Mouse (Mus musculus) liver, adult 2 months (tissue): Measurements from ENCODE around the gene Nol10. TPM values are rescaled to one million over a fixed set of nuclear protein-coding genes. Genes with fewer than 3 reads are reported as not detected.

Experiments
- DNase-seq: peaks from one replicate; pipeline ENCODE4 v3.0.0-alpha.2; 2011; ENCODE audit warnings: low read depth, low spot score; ENCODE audit errors: extremely low read depth
- H3K27ac ChIP-seq: fragments of 200-500 bp; replicated peaks from 2 replicates; pipeline ENCODE4 v1.5.1; 2012; ENCODE audit warnings: low read depth, mild to moderate bottlenecking, control low read depth, inconsistent platforms, low read length; ENCODE audit not compliant: insufficient read depth
- H3K27me3 ChIP-seq: fragments of 200-500 bp; 2 replicates; pipeline ENCODE4 v1.6.1; 2012; ENCODE audit warnings: mild to moderate bottlenecking, moderate library complexity, low read length, inconsistent platforms; ENCODE audit not compliant: control insufficient read depth, insufficient read depth
- H3K36me3 ChIP-seq: fragments of 200-500 bp; 2 replicates; pipeline ENCODE4 v1.6.1; 2012; ENCODE audit warnings: low read length, inconsistent platforms; ENCODE audit not compliant: control insufficient read depth, insufficient read depth
- H3K4me1 ChIP-seq: fragments of 200-500 bp; 2 replicates; pipeline ENCODE4 v1.6.1; 2011; ENCODE audit warnings: low read length; ENCODE audit not compliant: control insufficient read depth, insufficient read depth
- H3K4me3 ChIP-seq: fragments of 200-500 bp; 2 replicates; pipeline ENCODE4 v1.5.1; 2011; ENCODE audit warnings: low read depth, mild to moderate bottlenecking, control low read depth, low read length, moderate library complexity; ENCODE audit not compliant: insufficient read depth
- H3K79me2 ChIP-seq: fragments of 200-500 bp; 2 replicates; pipeline ENCODE4 v1.6.1; 2012; ENCODE audit warnings: inconsistent platforms, mild to moderate bottlenecking, low read length, moderate library complexity; ENCODE audit not compliant: control insufficient read depth, insufficient read depth
- H3K9ac ChIP-seq: fragments of 200-500 bp; 2 replicates; pipeline ENCODE4 v1.6.1; 2012; ENCODE audit warnings: low read depth, mild to moderate bottlenecking, control low read depth, inconsistent platforms, low read length
- CTCF ChIP-seq: fragments of 200-500 bp; IDR thresholded peaks from 2 replicates; pipeline ENCODE4 v1.5.1; 2011; ENCODE audit warnings: low read depth, low read length, control low read depth
- POLR2A ChIP-seq: fragments of 200-500 bp; IDR thresholded peaks from 2 replicates; pipeline ENCODE4 v1.6.1; 2011; ENCODE audit warnings: low read length, control low read depth; ENCODE audit not compliant: insufficient read depth; ENCODE audit errors: extremely low read depth
- WGBS: fragments of 180-500 bp; shearing (Covaris S2); methylation state at CpG from one replicate; pipeline ENCODE4 v1.1.7; 2018; 5-methylcytosine and 5-hydroxymethylcytosine counted together
- polyA plus RNA-seq: library from polyadenylated mRNA; depleted of rRNA; stranded (reverse); fragments of >200 nt; gene quantifications from 2 replicates; pipeline ENCODE4 v1.2.3, GENCODE M21; 2012
- total RNA-seq: library from RNA; depleted of rRNA; stranded (reverse); fragments of >200 nt; gene quantifications from 2 replicates; pipeline ENCODE4 v1.2.3, GENCODE M21; 2014

The Nol10 gene
- total and polyA plus RNA-seq, 2 experiments = 1.8 to 2.3 TPM

- Histone ChIP-seq H3K27ac (no peak overlapping the region), H3K36me3 (peaks cover 16% of the 10 kb centered on the region), H3K4me3 (no peak overlapping the region), H3K27me3 (no peaks in the 10 kb centered on the region), H3K79me2 (no peaks in the 10 kb centered on the region), H3K4me1 (0 out of 2 replicates have a peak, but pooled peaks cover 2% of the 10 kb centered on the region), H3K9ac (no peak overlapping the region)
- 87% methylated on average over 6 of the region's 6 CpGs for WGBS
- no peak for DNase-seq
- TF ChIP-seq POLR2A = no peak
- no peak for TF ChIP-seq CTCF
These were observed 32.7 kb downstream of the Nol10 start for GRCm38 (mm10) chr12:17380991-17381390.

DNA sequence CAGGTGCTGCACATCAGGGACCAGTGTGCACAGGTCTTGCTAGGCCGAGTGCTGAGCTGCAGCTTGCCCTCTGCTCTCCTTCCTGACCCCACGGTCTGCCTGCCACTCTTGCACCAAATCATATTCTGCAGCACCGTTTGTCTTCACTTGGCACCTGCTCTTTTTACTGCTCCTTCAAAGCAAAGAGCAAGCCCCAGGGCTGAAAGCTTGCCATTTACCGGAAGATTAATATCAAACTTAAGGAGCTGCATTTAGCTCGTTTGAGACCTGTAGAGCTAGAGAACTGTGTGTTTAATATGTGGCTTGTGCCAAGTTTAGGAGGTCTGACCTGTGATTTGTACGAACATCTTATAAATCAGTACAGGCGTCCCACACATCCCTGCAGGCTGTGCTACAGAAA, 34.5 kb downstream of the Nol10 start:
- 88% methylated on average over 7 of the region's 7 CpGs for WGBS
- no peaks in the 10 kb centered on the region for H3K27me3 ChIP-seq

GRCm38 (mm10) chr12:17386896-17387295, 38.6 kb downstream of the Nol10 start:
- 0 out of 2 replicates have a peak, but pooled peaks cover 2% of the 10 kb centered on the region for H3K36me3 ChIP-seq
- H3K27me3 ChIP-seq = no peaks in the 10 kb centered on the region
- H3K79me2 ChIP-seq = no peaks in the 10 kb centered on the region; the same call in 1 of the 2 replicates
- DNase-seq = no peak
- WGBS = 79% methylated on average over 3 of the region's 3 CpGs
- H3K9ac ChIP-seq = no peak overlapping the region
- TF ChIP-seq POLR2A (no peak), CTCF (no peak)
- H3K4me3 ChIP-seq = no peak overlapping the region
- H3K27ac ChIP-seq = no peak overlapping the region
- peaks cover 2% of the 10 kb centered on the region; the same call in 1 of the 2 replicates for H3K4me1 ChIP-seq

More for the DNA sequence above, 34.5 kb downstream of the Nol10 start:
- Histone ChIP-seq H3K4me1 (no peaks in the 10 kb centered on the region), H3K79me2 (no peaks in the 10 kb centered on the region), H3K4me3 (no peak overlapping the region), H3K36me3 (peaks cover 14% of the 10 kb centered on the region; the same call in 1 of the 2 replicates), H3K27ac (no peak overlapping the region), H3K9ac (no peak overlapping the region)
- TF ChIP-seq POLR2A (no peak), CTCF (no peak)
- DNase-seq = no peak

DNA sequence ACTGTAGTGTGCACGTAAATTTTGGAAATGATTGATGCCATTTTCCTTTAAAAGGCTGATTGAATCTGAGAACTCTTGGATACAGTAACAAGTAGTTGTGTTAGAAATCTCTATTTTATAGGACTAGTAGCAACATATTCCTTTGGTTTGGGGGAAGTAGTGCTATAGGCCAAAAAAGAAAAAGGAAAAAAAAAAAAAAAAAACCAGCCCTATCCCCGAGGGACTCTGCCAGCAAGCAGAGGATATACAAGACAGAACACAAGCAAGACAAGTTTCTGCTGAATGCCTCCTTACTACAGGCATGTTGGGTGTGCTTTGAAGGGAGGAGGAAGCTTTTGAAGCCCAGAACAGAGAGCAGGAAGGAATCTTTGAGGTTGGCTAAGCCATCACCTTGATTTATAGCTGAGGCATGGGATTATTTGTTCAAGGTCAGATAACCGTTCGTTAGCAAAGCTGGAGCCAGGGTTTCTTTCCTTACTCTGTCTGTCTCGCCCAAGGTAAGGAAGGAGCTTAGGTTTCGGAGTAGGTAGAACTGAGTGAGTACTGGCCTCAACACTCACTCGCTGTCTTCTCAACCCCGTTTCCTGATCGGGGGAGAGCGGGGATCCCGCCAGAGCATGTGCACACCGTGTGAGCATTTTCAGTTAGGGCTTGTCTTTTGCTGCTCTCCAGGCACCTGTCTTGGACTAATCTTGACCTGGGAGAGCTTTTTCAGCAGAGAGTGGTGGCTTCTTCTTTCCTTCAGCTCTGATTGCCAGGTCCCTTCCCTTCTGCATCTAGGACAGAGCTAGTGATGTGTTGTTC, 39.3 kb downstream of the Nol10 start:
- H3K4me3 ChIP-seq = no peak overlapping the region
- H3K4me1 ChIP-seq = peaks cover 2% of the 10 kb centered on the region; the same call in 1 of the 2 replicates
- no peak overlapping the region for H3K9ac ChIP-seq
- TF ChIP-seq CTCF (no peak), POLR2A (no peak)
- peaks cover 2% of the 10 kb centered on the region for H3K36me3 ChIP-seq
- no peak overlapping the region for H3K27ac ChIP-seq
- no peak for DNase-seq
- H3K27me3 ChIP-seq = no peaks in the 10 kb centered on the region
- 81% methylated on average over 12 of the region's 12 CpGs for WGBS
- no peaks in the 10 kb centered on the region; the same call in 1 of the 2 replicates for H3K79me2 ChIP-seq

DNA sequence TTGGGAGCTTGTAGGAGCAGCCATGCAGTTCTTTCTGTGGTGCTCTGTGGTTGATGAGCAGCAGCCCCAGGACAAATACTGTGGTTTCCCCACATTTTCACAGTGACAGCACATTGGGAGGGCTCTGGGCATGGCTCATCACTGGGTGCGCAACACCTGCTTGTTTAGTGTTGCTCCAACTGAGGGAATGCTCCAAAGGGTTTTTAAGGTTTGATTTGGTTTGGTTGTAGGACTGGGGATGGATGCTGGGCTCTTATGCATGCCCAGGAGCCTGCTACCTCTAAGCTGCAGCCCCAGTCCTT, 39.8 kb downstream of the Nol10 start:
- H3K79me2 ChIP-seq = no peaks in the 10 kb centered on the region; the same call in 1 of the 2 replicates
- WGBS = 96% methylated on average over 1 of the region's 1 CpGs
- no peak for DNase-seq
- peaks cover 2% of the 10 kb centered on the region; the same call in 1 of the 2 replicates for H3K4me1 ChIP-seq
- no peaks in the 10 kb centered on the region for H3K27me3 ChIP-seq
- no peak overlapping the region for H3K9ac ChIP-seq
- no peak overlapping the region for H3K27ac ChIP-seq
- TF ChIP-seq CTCF (no peak), POLR2A (no peak)
- H3K4me3 ChIP-seq = no peak overlapping the region
- peaks cover 4% of the 10 kb centered on the region for H3K36me3 ChIP-seq

GRCm38 (mm10) chr12:17390036-17390435, 41.8 kb downstream of the Nol10 start:
- DNase-seq = no peak
- H3K36me3 ChIP-seq = peaks cover 3% of the 10 kb centered on the region
- no peaks in the 10 kb centered on the region; the same call in 1 of the 2 replicates for H3K79me2 ChIP-seq
- no peak overlapping the region for H3K9ac ChIP-seq
- peaks cover 2% of the 10 kb centered on the region; the same call in 1 of the 2 replicates for H3K4me1 ChIP-seq
- no peak overlapping the region for H3K4me3 ChIP-seq
- H3K27me3 ChIP-seq = no peaks in the 10 kb centered on the region
- TF ChIP-seq CTCF (no peak), POLR2A (no peak)
- H3K27ac ChIP-seq = no peak overlapping the region
